Mouse (Mus musculus) heart, postnatal 0 days (tissue): Measurements from ENCODE around the gene 2900026A02Rik. TPM values are rescaled to one million over a fixed set of nuclear protein-coding genes. Genes with fewer than 3 reads are reported as not detected.

Experiments
- ATAC-seq: fragments of 200-750 bp; cut with Nextera tagmentation; 2 replicates; pipeline ENCODE4 v1.8.0; 2017; ENCODE audit warnings: low read depth, moderate number of reproducible peaks, moderate library complexity; ENCODE audit not compliant: insufficient read depth
- DNase-seq: peaks from one replicate; pipeline ENCODE4 v3.0.0-alpha.2; 2016; ENCODE audit warnings: low spot score
- H3K27ac ChIP-seq: fragments of 300-500 bp; sonication (generic); 2 replicates; pipeline ENCODE4 v1.5.1; 2014; ENCODE audit warnings: low read depth, mild to moderate bottlenecking
- H3K27me3 ChIP-seq: fragments of 300-500 bp; sonication (generic); 2 replicates; pipeline ENCODE4 v1.6.1; 2014; ENCODE audit warnings: low read length, mixed read lengths; ENCODE audit not compliant: control insufficient read depth, insufficient read depth
- H3K36me3 ChIP-seq: fragments of 300-500 bp; sonication (generic); replicated peaks from 2 replicates; pipeline ENCODE4 v1.6.1; 2014; ENCODE audit warnings: low read length, mixed read lengths; ENCODE audit not compliant: control insufficient read depth, insufficient read depth
- H3K4me1 ChIP-seq: fragments of 300-500 bp; sonication (generic); 2 replicates; pipeline ENCODE4 v1.6.1; 2014; ENCODE audit warnings: antibody characterized with exemption; ENCODE audit not compliant: control insufficient read depth, insufficient read depth
- H3K4me2 ChIP-seq: fragments of 300-500 bp; sonication (generic); 2 replicates; pipeline ENCODE4 v1.6.1; 2014; ENCODE audit warnings: low read depth, mild to moderate bottlenecking, low read length, moderate library complexity
- H3K4me3 ChIP-seq: fragments of 300-500 bp; sonication (generic); 2 replicates; pipeline ENCODE4 v1.5.1; 2014; ENCODE audit warnings: low read depth, low read length
- H3K9ac ChIP-seq: fragments of 300-500 bp; sonication (generic); replicated peaks from 2 replicates; pipeline ENCODE4 v1.6.1; 2014; ENCODE audit warnings: low read depth, low read length, mixed read lengths
- H3K9me3 ChIP-seq: fragments of 300-500 bp; sonication (generic); replicated peaks from 2 replicates; pipeline ENCODE4 v1.6.1; 2016; ENCODE audit warnings: low read length; ENCODE audit not compliant: control insufficient read depth
- CTCF ChIP-seq: IDR thresholded peaks from 2 replicates; pipeline ENCODE4 v1.5.1; 2016; ENCODE audit warnings: antibody characterized with exemption, control low read depth, low read depth
- EP300 ChIP-seq: IDR thresholded peaks from 2 replicates; pipeline ENCODE4 v1.6.1; 2016; ENCODE audit warnings: antibody characterized with exemption, low read depth
- WGBS: fragments of 180-500 bp; shearing (Covaris S2); extraction: QIAGEN DNeasy Blood & Tissue Kit; methylation state at CpG from one replicate; pipeline ENCODE4 v1.1.7; 2014; 5-methylcytosine and 5-hydroxymethylcytosine counted together
- polyA plus RNA-seq: library from polyadenylated mRNA; unstranded; fragments of >200 nt; fragmentation: Nextera tagmentation; extraction: Ambion mirVana; gene quantifications from 2 replicates; pipeline ENCODE4 v1.2.1, GENCODE M21; 2015
- total RNA-seq: library from RNA; depleted of rRNA; stranded (reverse); fragments of >200 nt; gene quantifications from 2 replicates; pipeline ENCODE4 v1.2.3, GENCODE M21; 2014; ENCODE audit warnings: low replicate concordance

2900026A02Rik gene
- total and polyA plus RNA-seq, 2 experiments from 2014 or later = 10.2 to 18.9 TPM

GRCm38 (mm10) chr5:113097551-113097950 is 123.5 kb downstream of the 2900026A02Rik start:
- no peak for TF ChIP-seq CTCF
- TF ChIP-seq EP300 = no peak
- Histone ChIP-seq H3K27ac (no peak overlapping the region), H3K36me3 (peaks cover 77% of the 10 kb centered on the region), H3K9me3 (no peaks in the 10 kb centered on the region), H3K4me3 (no peak overlapping the region), H3K4me2 (no peak overlapping the region), H3K4me1 (peaks cover 6% of the 10 kb centered on the region; the same call in 1 of the 2 replicates), H3K9ac (no peak overlapping the region), H3K27me3 (no peaks in the 10 kb centered on the region)
- 94% methylated on average over 17 of the region's 17 CpGs for WGBS
- ATAC-seq (no peak), DNase-seq (no peak)

DNA sequence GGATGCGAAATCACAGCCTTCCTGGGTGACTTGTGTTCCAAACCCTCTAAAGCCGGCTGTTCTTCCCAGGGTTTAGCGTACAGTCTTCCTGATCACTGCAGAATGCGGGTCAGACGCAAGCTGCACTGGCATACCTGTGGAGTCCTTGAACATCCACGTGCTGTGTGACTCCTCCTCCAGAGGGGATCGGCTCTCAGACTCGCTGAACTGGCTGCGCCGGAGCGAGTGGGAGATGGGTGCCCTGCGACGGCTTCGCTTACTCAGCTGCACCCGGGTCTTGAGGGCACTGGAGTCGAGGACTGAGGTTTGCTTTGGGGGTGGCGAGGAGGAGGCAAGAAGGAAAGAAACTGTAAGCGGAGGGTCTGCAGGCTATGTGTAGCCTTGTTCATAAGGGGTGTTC is 125.6 kb downstream of the 2900026A02Rik start:
- Histone ChIP-seq H3K36me3 (peaks cover 90% of the 10 kb centered on the region), H3K27ac (no peak overlapping the region), H3K4me2 (no peak overlapping the region), H3K9me3 (no peaks in the 10 kb centered on the region), H3K4me1 (no peaks in the 10 kb centered on the region), H3K9ac (no peak overlapping the region), H3K27me3 (no peaks in the 10 kb centered on the region), H3K4me3 (no peak overlapping the region)
- TF ChIP-seq EP300 = no peak
- TF ChIP-seq CTCF = no peak
- ATAC-seq (no peak), DNase-seq (no peak)
- WGBS = 90% methylated on average over 18 of the region's 18 CpGs

GRCm38 (mm10) chr5:113092406-113092805 is 128.6 kb downstream of the 2900026A02Rik start:
- DNase-seq = no peak
- Histone ChIP-seq H3K9ac (no peak overlapping the region), H3K9me3 (no peaks in the 10 kb centered on the region), H3K27me3 (no peaks in the 10 kb centered on the region), H3K36me3 (peaks cover 95% of the 10 kb centered on the region), H3K4me2 (no peak overlapping the region), H3K4me3 (no peak overlapping the region), H3K4me1 (no peaks in the 10 kb centered on the region), H3K27ac (no peak overlapping the region)
- TF ChIP-seq CTCF (no peak), EP300 (no peak)
- 65% methylated on average over 7 of the region's 7 CpGs for WGBS
- ATAC-seq = no peak

DNA sequence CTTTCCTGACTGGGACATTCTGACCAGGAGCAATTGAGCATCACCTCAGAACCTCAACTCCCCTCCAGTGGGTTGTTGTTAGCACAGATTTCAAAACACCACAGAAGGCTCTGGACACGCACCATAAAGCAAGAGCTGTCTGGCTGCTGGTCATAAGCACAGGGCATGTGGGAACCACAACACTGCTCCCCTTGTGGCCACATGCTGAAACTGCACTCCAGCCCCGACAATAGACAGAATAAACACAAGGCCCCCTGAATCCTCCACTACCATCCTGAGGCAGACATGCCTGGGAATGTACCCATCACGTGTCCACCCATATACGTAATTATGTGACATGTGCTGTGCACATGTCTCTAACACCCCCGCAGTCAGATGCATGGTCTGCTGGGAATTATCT is 129.9 kb downstream of the 2900026A02Rik start:
- TF ChIP-seq CTCF = peak; percentile 76
- no peak for TF ChIP-seq EP300
- ATAC-seq (peak; percentile 40), DNase-seq (peak; percentile 50)
- 72% methylated on average over 5 of the region's 5 CpGs for WGBS
- Histone ChIP-seq H3K4me2 (no peak overlapping the region), H3K27ac (no peak overlapping the region), H3K4me1 (no peaks in the 10 kb centered on the region), H3K36me3 (peaks cover 82% of the 10 kb centered on the region), H3K4me3 (no peak overlapping the region), H3K9ac (no peak overlapping the region), H3K27me3 (no peaks in the 10 kb centered on the region), H3K9me3 (no peaks in the 10 kb centered on the region)

DNA sequence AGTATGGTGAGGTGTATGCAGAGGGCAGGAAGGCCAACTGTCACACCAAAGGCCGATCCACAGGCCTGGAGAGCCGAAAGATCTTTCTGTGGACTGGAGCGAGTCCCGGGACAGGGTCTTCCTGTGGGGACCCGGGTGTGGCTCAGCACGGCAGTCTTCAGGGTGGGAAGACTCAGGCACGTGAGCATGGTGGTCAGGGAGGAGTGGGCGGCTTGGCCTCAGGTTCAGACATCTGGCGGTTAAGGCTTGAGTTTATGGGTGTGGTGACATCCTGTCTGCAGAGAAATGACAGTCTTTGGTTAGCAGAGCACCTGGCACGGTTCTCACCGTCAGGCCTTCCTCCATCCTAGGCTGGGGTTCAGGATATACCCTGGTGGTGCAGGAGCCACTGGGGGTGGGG is 130.3 kb downstream of the 2900026A02Rik start:
- Histone ChIP-seq H3K4me1 (no peaks in the 10 kb centered on the region), H3K4me2 (no peak overlapping the region), H3K36me3 (peaks cover 78% of the 10 kb centered on the region), H3K27me3 (no peaks in the 10 kb centered on the region), H3K9me3 (no peaks in the 10 kb centered on the region), H3K9ac (no peak overlapping the region), H3K4me3 (no peak overlapping the region), H3K27ac (no peak overlapping the region)
- WGBS = 77% methylated on average over 11 of the region's 11 CpGs
- no peak for DNase-seq
- TF ChIP-seq EP300 (no peak), CTCF (no peak)
- ATAC-seq = no peak; the same call in 1 of the 2 replicates

DNA sequence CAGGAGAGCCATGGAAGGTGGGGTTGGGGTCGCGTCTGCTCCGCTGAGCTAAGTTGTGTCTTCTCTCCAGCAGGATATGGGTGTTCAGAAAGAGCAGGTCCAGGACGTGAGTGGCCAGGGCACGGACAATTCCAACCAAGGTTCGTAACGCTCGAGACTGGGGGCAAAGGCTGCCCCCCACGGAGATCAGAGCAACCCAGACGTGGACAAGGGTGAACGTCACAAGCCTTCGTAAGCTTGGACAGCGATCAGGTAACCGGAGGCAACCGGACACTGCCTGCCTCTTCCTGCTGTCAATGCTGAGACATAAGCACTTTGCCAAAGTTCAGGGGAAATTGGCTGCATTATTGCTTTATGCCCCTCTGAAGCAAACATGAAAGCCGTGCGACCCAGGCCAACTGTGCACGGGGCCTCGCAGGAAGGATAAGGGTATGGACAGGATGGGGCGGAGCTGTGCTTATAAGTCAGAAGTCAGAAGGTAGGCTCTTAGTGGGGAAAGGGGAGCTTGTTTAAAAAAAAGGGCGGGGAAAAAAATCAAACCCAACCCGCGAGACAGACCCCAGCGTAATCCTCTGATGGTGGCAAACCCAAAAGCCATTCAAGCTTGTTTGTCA is 130.9 kb downstream of the 2900026A02Rik start:
- Histone ChIP-seq H3K4me1 (no peaks in the 10 kb centered on the region), H3K9me3 (no peaks in the 10 kb centered on the region), H3K36me3 (peaks cover 73% of the 10 kb centered on the region), H3K4me3 (no peak overlapping the region), H3K27ac (no peak overlapping the region), H3K27me3 (no peaks in the 10 kb centered on the region), H3K4me2 (no peak overlapping the region), H3K9ac (no peak overlapping the region)
- WGBS = 92% methylated on average over 24 of the region's 24 CpGs
- DNase-seq = no peak
- no peak for ATAC-seq
- TF ChIP-seq CTCF (no peak), EP300 (no peak)
